Mouse (Mus musculus) intestine, postnatal 0 days (tissue): ENCODE results near the gene Efna2. TPM values are rescaled to one million over a fixed set of nuclear protein-coding genes. Genes with fewer than 3 reads are reported as not detected.

Source experiments
- ATAC-seq: fragments of 200-750 bp; cut with Nextera tagmentation; 2 replicates; pipeline ENCODE4 v1.8.0; 2017; ENCODE audit warnings: mild to moderate bottlenecking, moderate TSS enrichment, moderate library complexity
- H3K27ac ChIP-seq: fragments of 300-500 bp; sonication (generic); 2 replicates; pipeline ENCODE4 v1.5.1; 2014; ENCODE audit warnings: mild to moderate bottlenecking, low read depth, low read length, moderate library complexity
- H3K27me3 ChIP-seq: fragments of 300-500 bp; sonication (generic); replicated peaks from 2 replicates; pipeline ENCODE4 v1.6.1; 2014; ENCODE audit warnings: low read length, mixed read lengths; ENCODE audit not compliant: control insufficient read depth, insufficient read depth
- H3K36me3 ChIP-seq: fragments of 300-500 bp; sonication (generic); 2 replicates; pipeline ENCODE4 v1.6.1; 2014; ENCODE audit warnings: mild to moderate bottlenecking, moderate library complexity; ENCODE audit not compliant: control insufficient read depth, insufficient read depth
- H3K4me1 ChIP-seq: fragments of 300-500 bp; sonication (generic); replicated peaks from 2 replicates; pipeline ENCODE4 v1.6.1; 2014; ENCODE audit warnings: antibody characterized with exemption, low read length, mixed read lengths; ENCODE audit not compliant: control insufficient read depth, insufficient read depth
- H3K4me2 ChIP-seq: fragments of 300-500 bp; sonication (generic); replicated peaks from 2 replicates; pipeline ENCODE4 v1.6.1; 2014; ENCODE audit warnings: low read depth, mild to moderate bottlenecking, moderate library complexity
- H3K4me3 ChIP-seq: fragments of 300-500 bp; sonication (generic); 2 replicates; pipeline ENCODE4 v1.5.1; 2014; ENCODE audit warnings: low read depth, low read length
- H3K9ac ChIP-seq: fragments of 300-500 bp; sonication (generic); 2 replicates; pipeline ENCODE4 v1.6.1; 2014; ENCODE audit warnings: mild to moderate bottlenecking, low read depth, low read length
- H3K9me3 ChIP-seq: fragments of 300-500 bp; sonication (generic); 2 replicates; pipeline ENCODE4 v1.6.1; 2016; ENCODE audit warnings: mixed run types; ENCODE audit not compliant: control insufficient read depth
- CTCF ChIP-seq: sonication (generic); IDR thresholded peaks from 2 replicates; pipeline ENCODE4 v1.5.1; 2016; ENCODE audit warnings: low read depth, mild to moderate bottlenecking, control low read depth, antibody characterized with exemption, moderate library complexity
- WGBS: fragments of 180-500 bp; shearing (Covaris S2); extraction: QIAGEN DNeasy Blood & Tissue Kit; methylation state at CpG from one replicate; pipeline ENCODE4 v1.1.7; 2014; 5-methylcytosine and 5-hydroxymethylcytosine counted together
- polyA plus RNA-seq: library from polyadenylated mRNA; unstranded; fragments of >200 nt; fragmentation: Nextera tagmentation; extraction: Ambion mirVana; gene quantifications from 2 replicates; pipeline ENCODE4 v1.2.1, GENCODE M21; 2015

Gene Efna2
- polyA plus RNA-seq, 1 experiment from 2014 or later: 3.5 TPM

GRCm38 (mm10) chr10:80148610-80149290 lies 30.5 kb upstream of the Efna2 start:
- Histone ChIP-seq H3K27ac (peak overlapping the region; percentile 97), H3K4me2 (peak overlapping the region; percentile 86), H3K9ac (peak overlapping the region; percentile 74), H3K27me3 (no peaks in the 10 kb centered on the region), H3K36me3 (peaks cover 53% of the 10 kb centered on the region), H3K4me1 (peaks cover 20% of the 10 kb centered on the region), H3K9me3 (no peaks in the 10 kb centered on the region), H3K4me3 (peak overlapping the region; percentile 95)
- ATAC-seq: peak; percentile 50
- WGBS: under 1% methylated on average over 55 of the region's 57 CpGs
- peak; percentile 88 for TF ChIP-seq CTCF

GRCm38 (mm10) chr10:80149291-80150225 lies 29.7 kb upstream of the Efna2 start:
- Histone ChIP-seq H3K9ac (peak overlapping the region; percentile 74), H3K4me1 (peaks cover 23% of the 10 kb centered on the region), H3K9me3 (no peaks in the 10 kb centered on the region), H3K27ac (peak overlapping the region; percentile 97), H3K36me3 (peaks cover 53% of the 10 kb centered on the region), H3K4me3 (peak overlapping the region; percentile 95), H3K27me3 (no peaks in the 10 kb centered on the region), H3K4me2 (peak overlapping the region; percentile 86)
- WGBS: under 1% methylated on average over 79 of the region's 88 CpGs
- no peak for TF ChIP-seq CTCF
- ATAC-seq: peak; percentile 67

GRCm38 (mm10) chr10:80150226-80151210 lies 28.8 kb upstream of the Efna2 start:
- peak; percentile 5; the same call in 1 of the 2 replicates for TF ChIP-seq CTCF
- Histone ChIP-seq H3K27me3 (no peaks in the 10 kb centered on the region), H3K4me1 (peaks cover 23% of the 10 kb centered on the region), H3K9me3 (no peaks in the 10 kb centered on the region), H3K4me3 (peak overlapping the region; percentile 95), H3K27ac (peak overlapping the region; percentile 92), H3K9ac (peak overlapping the region; percentile 74), H3K36me3 (peaks cover 55% of the 10 kb centered on the region), H3K4me2 (peak overlapping the region; percentile 86)
- no peak for ATAC-seq
- WGBS: under 1% methylated on average over 57 of the region's 71 CpGs

GRCm38 (mm10) chr10:80151211-80152034 lies 27.9 kb upstream of the Efna2 start:
- WGBS: under 1% methylated on average over 25 of the region's 26 CpGs
- H3K36me3 ChIP-seq: peaks cover 56% of the 10 kb centered on the region
- no peaks in the 10 kb centered on the region for H3K27me3 ChIP-seq
- H3K27ac ChIP-seq: peak overlapping the region; percentile 92
- H3K4me1 ChIP-seq: peaks cover 20% of the 10 kb centered on the region
- TF ChIP-seq CTCF: no peak
- H3K9me3 ChIP-seq: no peaks in the 10 kb centered on the region
- no peak for ATAC-seq
- H3K9ac ChIP-seq: peak overlapping the region; percentile 74
- peak overlapping the region; percentile 95 for H3K4me3 ChIP-seq
- peak overlapping the region; percentile 86 for H3K4me2 ChIP-seq
